Mouse (Mus musculus) lung, embryonic 16.5 days (tissue): ENCODE results near the gene Golga2. TPM values are rescaled to one million over a fixed set of nuclear protein-coding genes. Genes with fewer than 3 reads are reported as not detected.
"Not testable (repeated sequence)": the region's sequence is repeated elsewhere in the genome, so short reads cannot be mapped to it uniquely, and the experiment has no call there.

Experiments
- ATAC-seq: fragments of 200-750 bp; cut with Nextera tagmentation; 2 replicates; pipeline ENCODE4 v1.8.0; 2017; ENCODE audit warnings: low read depth, mild to moderate bottlenecking, moderate library complexity
- H3K27ac ChIP-seq: fragments of 300-500 bp; sonication (generic); 2 replicates; pipeline ENCODE4 v1.5.1; 2014; ENCODE audit warnings: mild to moderate bottlenecking, control low read depth, low read length
- H3K27me3 ChIP-seq: fragments of 300-500 bp; sonication (generic); 2 replicates; pipeline ENCODE4 v1.6.1; 2014; ENCODE audit warnings: low read depth, low read length, mixed read lengths; ENCODE audit not compliant: control insufficient read depth, insufficient read depth
- H3K36me3 ChIP-seq: fragments of 300-500 bp; sonication (generic); 2 replicates; pipeline ENCODE4 v1.6.1; 2014; ENCODE audit warnings: low read length; ENCODE audit not compliant: control insufficient read depth, insufficient read depth
- H3K4me1 ChIP-seq: fragments of 300-500 bp; sonication (generic); replicated peaks from 2 replicates; pipeline ENCODE4 v1.6.1; 2014; ENCODE audit warnings: low read length, mixed read lengths; ENCODE audit not compliant: control insufficient read depth, insufficient read depth
- H3K4me2 ChIP-seq: fragments of 300-500 bp; sonication (generic); 2 replicates; pipeline ENCODE4 v1.6.1; 2014; ENCODE audit warnings: low read depth, low read length, control low read depth
- H3K4me3 ChIP-seq: fragments of 300-500 bp; sonication (generic); 2 replicates; pipeline ENCODE4 v1.5.1; 2014; ENCODE audit warnings: mild to moderate bottlenecking, low read length, control low read depth
- H3K9ac ChIP-seq: fragments of 300-500 bp; sonication (generic); 2 replicates; pipeline ENCODE4 v1.6.1; 2014; ENCODE audit warnings: low read length, control low read depth
- H3K9me3 ChIP-seq: fragments of 300-500 bp; sonication (generic); 2 replicates; pipeline ENCODE4 v1.6.1; 2016; ENCODE audit warnings: low read length; ENCODE audit not compliant: control insufficient read depth
- WGBS: fragments of 180-500 bp; shearing (Covaris S2); extraction: QIAGEN DNeasy Blood & Tissue Kit; methylation state at CpG from one replicate; pipeline ENCODE4 v1.1.7; 2014; 5-methylcytosine and 5-hydroxymethylcytosine counted together
- polyA plus RNA-seq: library from polyadenylated mRNA; unstranded; fragments of >200 nt; fragmentation: Nextera tagmentation; extraction: Ambion mirVana; gene quantifications from 2 replicates; pipeline ENCODE4 v1.2.1, GENCODE M21; 2015

The Golga2 gene
- polyA plus RNA-seq, 1 experiment from 2014 or later = 25.8 TPM

DNA sequence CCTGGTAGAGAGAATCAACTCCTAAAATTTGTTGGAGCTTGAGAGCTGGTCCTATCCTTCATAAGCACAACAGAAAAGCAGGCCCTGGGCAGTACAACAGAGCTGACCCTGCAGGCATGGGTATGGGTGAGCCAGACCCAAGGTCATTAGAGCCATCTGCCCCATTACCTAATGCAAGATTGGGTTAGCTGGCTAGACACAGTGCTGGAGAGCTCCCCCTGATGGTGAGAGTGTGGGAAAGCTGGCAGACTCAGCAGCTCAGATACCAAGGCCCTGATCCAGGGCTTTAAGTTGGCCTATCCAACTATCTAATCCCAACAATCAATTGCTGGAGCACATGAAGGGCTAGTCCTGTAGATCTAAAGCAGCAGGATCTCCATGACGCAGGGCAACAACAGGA is 4.5 kb upstream of the Golga2 start:
- H3K36me3 ChIP-seq = peaks cover 42% of the 10 kb centered on the region
- 87% methylated on average over 1 of the region's 1 CpGs for WGBS

DNA sequence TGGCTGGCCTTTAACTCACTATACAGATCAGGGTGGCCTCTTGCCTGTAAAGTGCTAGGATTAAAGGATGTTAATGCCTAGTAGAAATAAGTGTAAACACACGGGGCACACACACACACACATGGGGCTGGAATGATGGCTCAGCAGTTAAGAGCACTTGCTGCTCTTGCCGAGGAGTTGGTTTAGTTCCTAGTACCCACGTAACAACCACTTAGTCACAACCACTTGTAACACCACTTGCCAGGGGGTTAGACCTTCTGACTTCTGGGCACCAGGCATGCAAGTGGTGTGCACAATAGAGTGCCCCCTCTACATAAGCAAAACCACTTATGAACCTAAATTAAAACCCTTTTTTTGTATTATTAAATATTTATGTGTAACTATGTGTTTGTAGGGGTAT is 3.2 kb upstream of the Golga2 start:
- Histone ChIP-seq H3K4me3 (no peak overlapping the region), H3K4me2 (no peak overlapping the region), H3K9me3 (no peaks in the 10 kb centered on the region), H3K27ac (no peak overlapping the region), H3K27me3 (no peaks in the 10 kb centered on the region), H3K36me3 (peaks cover 29% of the 10 kb centered on the region), H3K4me1 (peaks cover 11% of the 10 kb centered on the region), H3K9ac (no peak overlapping the region)
- WGBS = 64% methylated on average over 3 of the region's 3 CpGs
- ATAC-seq = no peak

More for the DNA sequence above, 4.5 kb upstream of the Golga2 start:
- Histone ChIP-seq H3K27me3 (no peaks in the 10 kb centered on the region), H3K4me3 (no peak overlapping the region), H3K9me3 (no peaks in the 10 kb centered on the region), H3K4me1 (peaks cover 8% of the 10 kb centered on the region), H3K27ac (no peak overlapping the region), H3K4me2 (no peak overlapping the region), H3K9ac (no peak overlapping the region)
- no peak for ATAC-seq

DNA sequence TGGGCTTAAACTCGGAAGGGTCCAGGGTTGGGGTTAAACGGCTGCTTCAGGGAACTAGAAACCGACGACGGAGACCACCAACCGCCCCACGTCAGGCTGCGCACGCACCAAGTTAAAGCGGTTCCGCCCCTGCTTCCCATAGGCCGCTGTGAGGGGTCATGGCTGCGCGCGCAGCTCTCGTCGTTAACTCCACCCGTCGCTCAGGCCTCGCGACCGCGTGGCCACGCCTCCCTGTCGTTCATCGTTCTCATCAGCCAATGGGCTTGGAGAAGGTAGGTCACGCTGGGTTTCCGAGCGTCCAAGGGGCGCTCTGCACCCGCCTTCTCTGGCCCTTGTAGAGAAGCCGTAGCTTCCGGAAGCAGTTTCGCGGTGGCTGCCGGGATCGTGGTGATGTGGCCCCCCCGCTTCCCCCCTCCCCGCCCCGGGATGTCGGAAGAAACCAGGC is 761 bp downstream of the Golga2 start, which contains the start of gene Swi5:
Gene Swi5, minus strand, starts transcription at position 153 of the 445 bp plus-strand sequence.
- Histone ChIP-seq H3K27me3 (no peaks in the 10 kb centered on the region), H3K4me1 (peaks cover 16% of the 10 kb centered on the region), H3K9ac (peak within 1 kb of the TSS; percentile 88), H3K4me2 (peak within 1 kb of the TSS; percentile 92), H3K9me3 (no peaks in the 10 kb centered on the region), H3K4me3 (peak within 1 kb of the TSS; percentile 83), H3K27ac (peak within 1 kb of the TSS; percentile 49), H3K36me3 (peaks cover 15% of the 10 kb centered on the region)
- peak; percentile 100 for ATAC-seq
- under 1% methylated on average over 38 of the region's 41 CpGs for WGBS

DNA sequence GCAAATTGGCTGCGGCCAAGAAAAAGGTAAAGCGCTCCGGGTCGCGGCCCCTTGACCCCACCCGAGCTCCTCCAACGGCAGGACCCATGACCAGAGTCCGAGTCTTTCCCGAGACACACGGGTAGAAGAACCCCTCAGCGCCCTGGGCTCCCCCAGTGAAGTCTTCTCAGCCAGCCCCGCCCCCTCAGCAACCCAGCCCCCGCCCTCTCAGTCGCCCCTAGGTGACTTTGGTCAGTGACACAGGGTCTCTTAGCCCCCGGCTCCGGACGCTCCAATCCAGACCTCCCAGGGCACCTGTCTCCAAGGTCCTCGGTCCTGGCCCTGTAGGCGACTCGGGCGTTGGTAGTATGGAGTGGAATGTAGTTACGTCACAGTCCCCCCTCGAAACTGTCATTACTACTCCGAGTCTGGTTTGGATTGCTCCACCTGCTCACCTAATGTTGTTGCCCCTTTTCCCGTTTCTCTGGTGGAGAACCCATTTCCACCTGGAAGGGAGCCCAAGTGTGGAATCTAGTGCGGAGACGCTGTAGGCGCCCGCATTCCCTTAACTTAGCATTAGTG is 1.3 kb downstream of the Golga2 start:
- peak; percentile 48 for ATAC-seq
- WGBS = 1% methylated on average over 28 of the region's 29 CpGs
- Histone ChIP-seq H3K27ac (peak overlapping the region; percentile 49), H3K4me2 (peak overlapping the region; percentile 86), H3K4me3 (peak overlapping the region; percentile 83), H3K9me3 (no peaks in the 10 kb centered on the region), H3K27me3 (no peaks in the 10 kb centered on the region), H3K4me1 (peaks cover 16% of the 10 kb centered on the region), H3K9ac (peak overlapping the region; percentile 86), H3K36me3 (peaks cover 15% of the 10 kb centered on the region)

DNA sequence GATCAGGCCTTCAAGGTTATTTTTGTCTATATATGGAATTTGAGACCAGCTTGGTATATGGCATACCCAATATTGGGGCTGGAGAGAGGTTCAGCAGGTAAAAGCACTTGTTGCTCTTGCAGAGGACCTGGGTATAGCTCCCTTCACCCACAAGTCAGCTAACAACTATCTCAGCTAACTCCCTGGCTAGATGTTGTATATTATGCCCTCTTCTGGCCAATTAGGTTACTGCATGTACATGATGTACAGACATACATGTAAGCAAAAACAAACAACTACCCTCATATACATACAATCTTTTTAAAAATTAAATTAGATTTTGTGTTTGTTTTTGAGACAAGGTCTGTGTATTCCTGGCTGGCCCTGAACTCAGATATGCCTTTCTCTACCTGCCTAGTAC is 2.4 kb downstream of the Golga2 start:
- H3K9me3 ChIP-seq = no peaks in the 10 kb centered on the region
- H3K4me1 ChIP-seq = peaks cover 16% of the 10 kb centered on the region
- ATAC-seq = no peak
- H3K9ac ChIP-seq = no peak overlapping the region
- no peak overlapping the region; the same call in 1 of the 2 replicates for H3K4me3 ChIP-seq
- H3K36me3 ChIP-seq = peaks cover 9% of the 10 kb centered on the region
- H3K27ac ChIP-seq = no peak overlapping the region
- H3K4me2 ChIP-seq = peak overlapping the region; percentile 86
- no peaks in the 10 kb centered on the region for H3K27me3 ChIP-seq

DNA sequence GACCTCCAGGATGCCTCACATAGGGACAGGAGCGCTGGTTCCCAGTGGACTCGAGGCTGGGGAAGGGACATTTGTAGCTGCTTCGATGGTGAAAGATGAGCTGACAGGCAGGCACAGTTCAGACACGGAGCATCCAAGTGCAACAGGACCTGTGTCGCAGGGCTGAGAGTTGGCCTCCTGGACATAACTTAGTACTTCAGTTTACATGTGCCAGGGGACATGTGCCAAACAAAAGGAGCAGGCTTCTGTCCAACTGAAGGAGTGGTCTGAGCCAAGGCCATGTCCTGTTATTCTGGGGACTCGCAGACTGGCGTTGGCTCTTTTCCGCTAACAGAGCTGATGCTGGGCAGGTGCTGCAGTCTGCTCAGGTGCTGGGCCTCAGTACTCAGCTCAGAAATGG is 7.2 kb downstream of the Golga2 start:
- H3K36me3 ChIP-seq = peaks cover 24% of the 10 kb centered on the region
- no peak for ATAC-seq

DNA sequence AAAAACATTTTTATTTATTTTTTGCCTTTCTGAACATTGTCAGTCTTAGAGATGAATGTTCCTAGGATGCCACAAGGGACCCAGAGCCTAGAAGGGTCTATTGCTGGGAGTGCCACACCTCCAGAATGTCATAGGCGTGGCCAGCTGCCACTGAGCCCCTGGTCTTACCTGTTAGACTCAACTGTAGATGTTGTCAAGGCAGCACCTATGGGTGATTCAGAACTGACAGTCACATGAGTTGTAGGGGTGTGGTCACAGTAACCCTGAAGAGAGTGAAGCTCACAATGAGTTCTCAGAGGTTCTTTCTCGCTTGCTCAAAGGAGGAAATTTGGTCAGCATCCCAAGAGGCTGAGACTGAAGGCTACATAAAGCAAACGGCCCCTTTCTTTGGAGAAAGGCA is 8.1 kb downstream of the Golga2 start:
- no peak overlapping the region for H3K27ac ChIP-seq
- no peaks in the 10 kb centered on the region for H3K9me3 ChIP-seq
- 92% methylated on average over 3 of the region's 3 CpGs for WGBS
- H3K4me2 ChIP-seq = no peak overlapping the region
- no peaks in the 10 kb centered on the region for H3K4me1 ChIP-seq
- H3K27me3 ChIP-seq = no peaks in the 10 kb centered on the region
- ATAC-seq = no peak
- H3K36me3 ChIP-seq = peaks cover 33% of the 10 kb centered on the region
- no peak overlapping the region for H3K9ac ChIP-seq
- no peak overlapping the region for H3K4me3 ChIP-seq

More for the DNA sequence above, 7.2 kb downstream of the Golga2 start:
- H3K4me1 ChIP-seq = peaks cover 2% of the 10 kb centered on the region; the same call in 1 of the 2 replicates
- no peak overlapping the region for H3K4me2 ChIP-seq
- no peaks in the 10 kb centered on the region for H3K27me3 ChIP-seq
- no peaks in the 10 kb centered on the region for H3K9me3 ChIP-seq
- no peak overlapping the region for H3K9ac ChIP-seq
- H3K27ac ChIP-seq = no peak overlapping the region
- no peak overlapping the region for H3K4me3 ChIP-seq
- WGBS = 74% methylated on average over 8 of the region's 8 CpGs

DNA sequence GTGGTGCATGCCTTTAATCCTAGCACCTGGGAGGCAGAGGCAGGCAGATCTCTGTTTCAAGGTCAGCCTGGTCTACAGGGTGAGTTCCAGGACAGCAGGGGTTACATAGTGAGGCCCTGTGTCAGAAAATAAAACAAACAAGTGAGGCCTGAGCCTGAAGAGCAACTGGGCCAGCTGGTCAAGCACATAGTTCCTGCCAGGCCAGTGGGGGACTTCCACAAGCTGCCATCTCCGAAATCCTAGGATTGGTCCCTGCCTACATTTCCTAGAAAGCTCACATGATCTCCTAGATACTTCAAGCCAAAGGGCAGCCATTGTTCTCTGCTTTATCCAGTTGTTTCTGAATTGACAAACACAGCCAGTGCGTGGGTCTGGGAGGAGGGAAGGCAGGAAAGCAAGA is 8.7 kb downstream of the Golga2 start:
- not testable (repeated sequence) for H3K4me2 ChIP-seq, H3K4me3 ChIP-seq, H3K9ac ChIP-seq, H3K4me1 ChIP-seq, H3K27ac ChIP-seq, H3K27me3 ChIP-seq, ATAC-seq, H3K9me3 ChIP-seq
- 82% methylated on average over 2 of the region's 2 CpGs for WGBS
- peaks cover 33% of the 10 kb centered on the region for H3K36me3 ChIP-seq

DNA sequence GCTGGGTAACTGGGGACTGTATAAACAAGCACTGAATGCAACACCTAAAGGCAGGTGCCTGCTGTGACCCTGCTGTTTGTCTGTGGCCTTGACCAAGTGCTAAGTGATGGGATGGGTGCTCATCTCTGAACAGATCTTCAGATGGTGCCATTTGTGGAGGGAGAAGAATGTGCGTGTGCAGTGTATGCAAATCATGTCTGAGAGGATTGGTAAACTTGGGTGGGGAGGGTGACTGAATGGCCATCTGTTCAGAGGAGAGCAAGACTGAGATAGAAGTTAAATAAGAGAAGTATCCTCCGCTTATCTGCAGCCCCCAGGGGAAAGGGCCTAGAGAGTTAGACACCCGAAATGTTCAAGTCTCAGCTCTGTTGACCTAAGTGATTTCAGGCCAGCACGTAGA is 12.3 kb downstream of the Golga2 start:
- Histone ChIP-seq H3K9ac (no peak overlapping the region), H3K4me3 (no peak overlapping the region), H3K4me2 (no peak overlapping the region), H3K9me3 (no peaks in the 10 kb centered on the region), H3K27me3 (no peaks in the 10 kb centered on the region), H3K4me1 (no peaks in the 10 kb centered on the region), H3K36me3 (peaks cover 44% of the 10 kb centered on the region), H3K27ac (no peak overlapping the region)
- no peak for ATAC-seq
- 82% methylated on average over 4 of the region's 4 CpGs for WGBS

DNA sequence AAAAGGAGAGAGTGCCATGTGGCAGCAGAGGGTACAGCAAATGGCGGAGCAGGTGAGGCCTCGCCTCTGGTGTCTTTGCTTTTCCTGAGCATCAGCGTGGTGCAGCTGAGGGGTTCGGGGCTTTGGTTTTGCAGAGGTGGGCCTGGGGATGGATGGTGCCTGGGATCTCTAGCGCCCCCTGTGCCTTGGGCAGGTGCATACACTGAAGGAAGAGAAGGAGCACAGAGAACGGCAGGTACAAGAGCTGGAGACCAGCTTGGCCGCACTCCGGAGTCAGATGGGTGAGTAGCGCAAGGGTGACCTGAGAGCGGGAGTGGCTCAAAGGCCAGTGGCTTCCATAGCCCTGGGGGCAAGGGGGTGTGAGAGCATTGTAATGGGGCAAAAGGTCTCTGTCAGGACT is 15.8 kb downstream of the Golga2 start:
- ATAC-seq = no peak
- H3K9me3 ChIP-seq = no peaks in the 10 kb centered on the region
- H3K9ac ChIP-seq = no peak overlapping the region
- H3K36me3 ChIP-seq = peaks cover 62% of the 10 kb centered on the region
- H3K4me1 ChIP-seq = no peaks in the 10 kb centered on the region
- H3K27me3 ChIP-seq = no peaks in the 10 kb centered on the region
- 86% methylated on average over 10 of the region's 10 CpGs for WGBS
- H3K27ac ChIP-seq = no peak overlapping the region
- H3K4me3 ChIP-seq = no peak overlapping the region
- H3K4me2 ChIP-seq = no peak overlapping the region
